Mouse (Mus musculus) lung, postnatal 25 days (tissue): Measurements from ENCODE around the gene Rfc5.
"Not testable (repeated sequence)": the region's sequence is repeated elsewhere in the genome, so short reads cannot be mapped to it uniquely, and the experiment has no call there.

Experiments
- DNase-seq: peaks from one replicate; pipeline ENCODE4 v3.0.0; 2022; ENCODE audit warnings: low spot score

The Rfc5 gene

DNA sequence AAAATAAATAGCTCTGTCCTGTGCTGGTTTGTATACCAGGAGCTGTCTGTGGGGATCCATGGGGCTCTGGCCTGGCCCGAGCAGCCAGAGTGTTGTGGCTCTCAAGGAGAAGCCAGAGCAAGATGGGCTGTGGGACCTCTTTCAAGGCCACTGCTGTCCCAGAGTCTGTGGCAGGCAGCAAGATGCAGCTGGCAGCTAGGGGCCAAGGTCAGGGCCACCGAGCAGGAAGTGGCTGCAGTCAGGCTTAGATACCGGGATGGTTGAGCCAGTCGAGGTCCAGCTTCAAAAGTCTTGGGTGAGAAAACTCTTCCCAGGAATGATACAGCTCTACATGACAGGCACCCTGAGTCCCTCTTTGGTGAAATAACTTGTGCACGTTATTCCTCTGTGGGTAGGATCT, 41.8 kb downstream of the Rfc5 start:
- DNase-seq: no peak

- DNase-seq: no peak
Measured at GRCm38 (mm10) chr5:117346281-117346680, 42.6 kb downstream of the Rfc5 start.

DNA sequence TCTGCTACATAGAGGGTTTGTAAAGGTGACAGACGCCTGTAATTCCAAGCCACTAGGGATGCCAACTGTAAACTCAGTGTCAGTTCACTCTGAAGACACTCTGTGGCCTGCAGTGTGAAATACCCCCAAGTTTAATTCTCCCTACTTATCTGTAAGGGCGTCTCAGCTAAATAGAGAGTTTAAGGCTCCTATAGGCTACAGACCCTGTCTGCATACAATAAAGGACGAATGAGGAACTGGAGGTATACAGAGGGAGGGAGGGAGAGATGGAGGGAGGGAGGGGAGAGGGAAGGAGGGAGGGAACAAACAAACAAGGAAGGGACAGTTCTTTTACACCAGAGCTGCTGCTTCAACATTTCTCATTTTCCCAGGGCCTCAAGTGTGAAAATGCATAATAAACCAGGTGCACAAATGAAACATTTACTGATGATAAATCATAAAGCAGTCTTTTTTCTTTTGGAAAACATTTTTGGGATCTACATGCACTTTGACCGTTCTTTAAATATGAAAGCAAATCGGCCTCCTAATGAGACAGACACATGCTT, 43.3 kb downstream of the Rfc5 start:
- no peak for DNase-seq

- not testable (repeated sequence) for DNase-seq
Measured at GRCm38 (mm10) chr5:117344496-117344895, 44.4 kb downstream of the Rfc5 start.

DNA sequence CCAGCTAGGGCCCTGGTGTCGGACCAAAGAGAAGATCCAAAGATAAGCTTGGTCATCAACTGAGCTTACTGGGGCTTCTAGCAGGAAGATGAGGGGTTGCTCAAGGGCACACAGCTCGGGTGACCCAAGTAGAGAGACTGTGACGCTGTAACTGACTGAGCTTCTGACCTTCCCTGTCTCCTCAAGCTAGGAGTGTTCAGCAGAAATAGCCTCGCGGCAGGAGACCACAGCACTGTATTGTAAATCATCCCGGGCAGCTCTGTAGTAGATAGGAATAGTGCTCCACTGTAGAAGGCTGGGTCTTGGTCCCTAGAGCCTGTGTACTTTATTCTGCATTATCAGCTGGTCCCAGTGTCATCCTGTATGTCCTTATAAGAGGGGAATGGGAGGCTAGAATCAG, 47.0 kb downstream of the Rfc5 start:
- no peak for DNase-seq

GRCm38 (mm10) chr5:117340081-117340480, 48.8 kb downstream of the Rfc5 start:
- DNase-seq: no peak

- no peak for DNase-seq
Measured at GRCm38 (mm10) chr5:117338503-117338902, 50.3 kb downstream of the Rfc5 start.

GRCm38 (mm10) chr5:117337999-117338398, 50.8 kb downstream of the Rfc5 start:
- DNase-seq: no peak

GRCm38 (mm10) chr5:117330457-117330856, 58.4 kb downstream of the Rfc5 start:
- peak; percentile 69 for DNase-seq
